Mouse (Mus musculus): ENCODE results near the gene Camkv. TPM values are rescaled to one million over a fixed set of nuclear protein-coding genes. Genes with fewer than 3 reads are reported as not detected.

The Camkv gene
- polyA plus RNA-seq, 1 experiment from 2014 or later, result 2.0 TPM

DNA sequence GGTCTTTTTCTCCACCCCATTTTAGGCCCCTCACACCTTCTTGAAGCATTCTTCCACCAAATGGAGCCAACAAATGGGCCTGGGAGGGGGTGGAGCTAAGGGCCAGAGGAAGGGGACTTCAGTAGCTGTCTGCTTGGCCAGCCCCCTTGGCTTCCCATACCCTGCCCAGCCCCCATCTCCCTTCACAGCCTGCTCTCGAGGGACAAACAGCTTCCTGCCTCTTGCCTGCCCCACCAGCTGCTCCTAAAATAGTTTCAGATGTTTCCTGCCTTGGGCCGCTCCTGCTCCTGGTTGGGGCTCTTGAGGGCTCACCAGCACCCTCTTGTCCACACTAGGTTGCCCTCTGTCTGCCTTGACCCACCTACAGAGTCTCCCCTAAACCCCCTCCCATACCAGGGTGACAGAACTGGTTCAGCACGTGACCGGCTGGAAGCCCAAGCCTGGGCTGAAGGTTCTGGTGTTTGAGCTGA, 48.0 kb downstream of the Camkv start:
- 6% methylated on average over 4 of the region's 4 CpGs for WGBS
- H3K4me2 ChIP-seq (ENCODE audit: low read depth, low read length), result peak overlapping the region; percentile 86
- peak overlapping the region; percentile 100 for H3K27ac ChIP-seq (ENCODE audit: low read length)
- no peaks in the 10 kb centered on the region for H3K36me3 ChIP-seq (ENCODE audit: control insufficient read depth, insufficient read depth, low read length)
- H3K4me1 ChIP-seq (replicated peaks; ENCODE audit: control insufficient read depth, insufficient read depth, low read length), result peaks cover 40% of the 10 kb centered on the region
- ATAC-seq (ENCODE audit: low read depth), result peak; percentile 82
- no peaks in the 10 kb centered on the region for H3K27me3 ChIP-seq (ENCODE audit: control insufficient read depth, insufficient read depth, low read depth, low read length)
- peak overlapping the region; percentile 74 for H3K4me3 ChIP-seq (ENCODE audit: low read length)
- peak overlapping the region; percentile 82 for H3K9ac ChIP-seq (ENCODE audit: low read length)
- no peaks in the 10 kb centered on the region for H3K9me3 ChIP-seq (ENCODE audit: control insufficient read depth, low read length)

DNA sequence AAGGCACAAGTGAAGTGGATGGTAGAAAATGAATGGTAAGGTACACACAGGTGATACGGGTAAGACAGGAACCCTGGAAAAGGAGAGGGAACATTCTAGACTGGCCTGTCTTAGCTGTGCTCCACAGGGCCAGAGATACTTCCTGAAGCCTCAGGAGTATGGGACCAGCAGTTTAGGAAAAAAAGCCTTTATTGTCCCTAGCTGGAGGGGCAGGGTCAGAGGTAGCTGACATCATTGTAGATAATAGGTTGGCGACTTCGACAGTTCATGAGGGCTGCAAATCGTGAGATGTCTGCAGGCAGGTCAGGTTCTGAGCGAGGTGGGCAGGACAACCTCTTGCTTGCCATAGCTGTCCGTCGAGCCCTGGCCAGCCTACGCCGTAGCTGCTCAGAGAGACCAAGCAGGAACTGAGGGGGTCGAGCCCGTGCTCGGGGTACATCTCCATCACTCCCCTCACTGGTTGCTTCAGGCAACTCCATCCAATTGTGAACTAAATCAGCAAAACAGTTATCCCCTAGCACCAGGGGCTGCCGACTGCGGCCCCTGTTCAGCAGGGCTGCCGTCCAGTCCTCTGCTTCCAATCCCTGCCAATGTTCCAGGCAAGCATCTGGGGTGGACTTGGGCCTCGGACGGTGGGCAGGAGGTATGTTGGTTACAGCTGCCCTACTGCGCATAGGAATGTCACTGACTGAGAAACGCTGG, 48.7 kb downstream of the Camkv start:
- no peaks in the 10 kb centered on the region for H3K36me3 ChIP-seq (ENCODE audit: control insufficient read depth, insufficient read depth, low read length)
- no peak for ATAC-seq (ENCODE audit: low read depth)
- peak overlapping the region; percentile 82 for H3K9ac ChIP-seq (ENCODE audit: low read length)
- peaks cover 40% of the 10 kb centered on the region for H3K4me1 ChIP-seq (replicated peaks; ENCODE audit: control insufficient read depth, insufficient read depth, low read length)
- peak overlapping the region; percentile 100 for H3K27ac ChIP-seq (ENCODE audit: low read length)
- H3K9me3 ChIP-seq (ENCODE audit: control insufficient read depth, low read length), result no peaks in the 10 kb centered on the region
- peak overlapping the region; percentile 74 for H3K4me3 ChIP-seq (ENCODE audit: low read length)
- 29% methylated on average over 19 of the region's 19 CpGs for WGBS
- H3K4me2 ChIP-seq (ENCODE audit: low read depth, low read length), result peak overlapping the region; percentile 86
- H3K27me3 ChIP-seq (ENCODE audit: control insufficient read depth, insufficient read depth, low read depth, low read length), result no peaks in the 10 kb centered on the region

DNA sequence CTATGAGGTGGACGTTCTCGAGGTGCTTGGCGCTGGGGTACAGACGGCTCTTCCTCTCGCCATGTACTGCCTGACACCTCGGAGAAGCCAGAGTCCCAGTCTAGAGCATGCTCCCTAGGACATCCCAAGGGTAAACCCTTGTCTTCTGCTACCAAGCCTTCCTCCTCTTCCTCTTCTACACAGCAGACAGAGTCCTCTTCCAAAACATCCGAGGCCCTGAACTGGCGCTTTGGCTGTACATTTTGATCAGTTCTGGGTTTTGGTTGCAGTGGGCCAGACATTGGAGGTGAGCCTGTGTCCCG, 49.2 kb downstream of the Camkv start:
- peak overlapping the region; percentile 82 for H3K9ac ChIP-seq (ENCODE audit: low read length)
- peak overlapping the region; percentile 100 for H3K27ac ChIP-seq (ENCODE audit: low read length)
- no peak for ATAC-seq (ENCODE audit: low read depth)
- peak overlapping the region; percentile 86 for H3K4me2 ChIP-seq (ENCODE audit: low read depth, low read length)
- H3K4me3 ChIP-seq (ENCODE audit: low read length), result peak overlapping the region; percentile 74
- H3K36me3 ChIP-seq (ENCODE audit: control insufficient read depth, insufficient read depth, low read length), result no peaks in the 10 kb centered on the region
- H3K27me3 ChIP-seq (ENCODE audit: control insufficient read depth, insufficient read depth, low read depth, low read length), result no peaks in the 10 kb centered on the region
- WGBS, result 39% methylated on average over 9 of the region's 9 CpGs
- no peaks in the 10 kb centered on the region for H3K9me3 ChIP-seq (ENCODE audit: control insufficient read depth, low read length)
- peaks cover 40% of the 10 kb centered on the region for H3K4me1 ChIP-seq (replicated peaks; ENCODE audit: control insufficient read depth, insufficient read depth, low read length)

DNA sequence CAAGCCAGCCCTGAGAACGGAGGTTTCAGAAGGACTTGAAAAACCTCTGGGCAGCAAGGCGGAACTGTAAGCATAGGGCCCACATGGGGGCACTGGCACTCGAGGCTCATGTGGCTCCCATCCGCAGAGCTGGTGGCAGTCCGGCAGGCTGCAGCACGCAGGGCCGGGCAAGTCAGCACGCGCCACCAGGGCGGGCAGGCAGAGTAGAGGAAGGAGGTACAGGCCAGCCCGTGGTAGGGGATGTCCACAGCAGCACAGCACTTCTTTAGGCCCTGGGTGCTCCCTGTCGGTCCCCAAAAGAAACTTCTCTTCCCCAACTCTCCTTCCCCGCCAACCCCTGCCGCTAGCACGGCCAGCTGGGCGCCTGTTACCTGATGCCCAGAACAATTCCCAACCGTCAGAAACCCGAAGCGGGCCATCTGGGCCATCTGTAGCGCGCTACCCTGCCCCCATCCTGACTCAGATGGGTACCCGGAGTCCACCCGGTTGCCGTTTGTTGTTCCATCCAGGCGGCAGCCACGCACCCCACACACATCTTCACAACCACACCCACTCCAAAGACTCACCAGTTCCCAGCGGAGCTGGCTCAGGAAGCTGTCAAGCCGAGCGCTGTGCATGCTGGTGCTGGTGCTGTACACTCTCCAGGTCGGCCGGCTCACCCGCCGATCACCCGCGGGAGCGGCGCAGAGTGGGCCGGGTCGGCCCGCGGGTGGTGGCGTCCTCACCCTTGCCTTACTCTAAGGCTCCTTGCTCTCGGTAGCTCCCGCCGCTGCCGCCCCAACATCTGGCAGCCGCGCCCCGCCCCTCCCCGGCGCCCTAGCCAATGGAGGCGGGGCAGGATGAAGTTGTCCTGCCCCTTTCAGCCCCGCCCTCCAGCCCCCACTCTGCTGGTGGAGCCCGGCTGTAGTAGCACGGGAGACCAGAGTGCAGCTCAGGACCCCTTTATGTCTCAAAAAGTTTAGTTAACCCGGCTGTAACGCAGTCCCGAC, 50.0 kb downstream of the Camkv start, which contains the start of gene Inka1:
Inka1 (minus strand) TSS at position 749 of the 989 bp plus-strand sequence.
- Histone ChIP-seq H3K27ac (ENCODE audit: low read length) (peak within 1 kb of the TSS; percentile 100), H3K4me2 (ENCODE audit: low read depth, low read length) (peak within 1 kb of the TSS; percentile 86), H3K9ac (ENCODE audit: low read length) (peak within 1 kb of the TSS; percentile 82), H3K36me3 (ENCODE audit: control insufficient read depth, insufficient read depth, low read length) (no peaks in the 10 kb centered on the region), H3K27me3 (ENCODE audit: control insufficient read depth, insufficient read depth, low read depth, low read length) (no peaks in the 10 kb centered on the region), H3K9me3 (ENCODE audit: control insufficient read depth, low read length) (no peaks in the 10 kb centered on the region), H3K4me3 (ENCODE audit: low read length) (peak within 1 kb of the TSS; percentile 74), H3K4me1 (replicated peaks; ENCODE audit: control insufficient read depth, insufficient read depth, low read length) (peaks cover 35% of the 10 kb centered on the region)
- under 1% methylated on average over 58 of the region's 58 CpGs for WGBS
- ATAC-seq (ENCODE audit: low read depth), result peak; percentile 70

DNA sequence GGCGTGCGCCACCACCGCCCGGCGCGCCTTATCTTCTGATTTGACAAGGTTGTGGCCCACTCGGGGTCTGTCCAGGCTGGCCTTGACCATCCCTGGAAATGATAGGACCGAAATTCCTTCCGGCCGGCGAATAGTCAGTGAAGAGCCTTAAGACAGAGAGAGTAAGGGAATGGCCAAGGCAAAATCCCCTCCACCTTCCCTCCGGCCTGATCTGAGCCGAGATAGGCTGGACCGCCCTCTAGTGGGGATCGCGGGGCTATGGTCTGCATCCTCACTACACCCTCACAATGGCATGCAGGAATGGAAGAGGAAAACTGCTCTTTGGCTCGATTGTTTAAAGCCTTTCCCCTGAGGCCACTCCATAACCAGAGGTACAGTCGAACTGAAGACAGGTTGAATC, 50.9 kb downstream of the Camkv start:
- WGBS, result 7% methylated on average over 18 of the region's 18 CpGs
- peak overlapping the region; percentile 100 for H3K27ac ChIP-seq (ENCODE audit: low read length)

DNA sequence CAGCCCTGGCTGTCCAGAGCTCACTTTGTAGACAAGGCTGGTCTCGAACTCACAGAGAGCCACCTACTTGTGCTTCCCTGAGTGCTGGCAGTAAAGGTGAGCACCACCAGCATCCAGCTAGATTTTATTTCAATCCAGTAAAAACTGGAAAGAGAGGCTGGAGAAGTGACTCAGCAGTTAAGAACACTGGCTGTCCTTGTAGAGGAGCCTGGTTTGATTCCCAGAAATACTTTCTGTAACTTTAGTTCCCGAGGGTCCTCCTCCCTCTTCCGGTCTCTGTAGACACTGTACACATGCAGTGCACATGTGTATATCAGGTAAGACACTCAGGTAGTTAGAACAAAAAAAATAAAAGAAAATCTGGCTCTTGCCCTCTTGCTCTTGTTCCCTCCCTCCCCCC, 52.5 kb downstream of the Camkv start:
- peaks cover 10% of the 10 kb centered on the region for H3K4me1 ChIP-seq (replicated peaks; ENCODE audit: control insufficient read depth, insufficient read depth, low read length)
- WGBS, result 58% methylated on average over 3 of the region's 3 CpGs
- H3K27ac ChIP-seq (ENCODE audit: low read length), result no peak overlapping the region
- H3K4me2 ChIP-seq (ENCODE audit: low read depth, low read length), result no peak overlapping the region
- H3K9ac ChIP-seq (ENCODE audit: low read length), result no peak overlapping the region
- H3K36me3 ChIP-seq (ENCODE audit: control insufficient read depth, insufficient read depth, low read length), result no peaks in the 10 kb centered on the region
- no peaks in the 10 kb centered on the region for H3K9me3 ChIP-seq (ENCODE audit: control insufficient read depth, low read length)
- H3K27me3 ChIP-seq (ENCODE audit: control insufficient read depth, insufficient read depth, low read depth, low read length), result no peaks in the 10 kb centered on the region
- ATAC-seq (ENCODE audit: low read depth), result no peak
- no peak overlapping the region for H3K4me3 ChIP-seq (ENCODE audit: low read length)

More for the DNA sequence above, 50.9 kb downstream of the Camkv start:
- Histone ChIP-seq H3K4me1 (replicated peaks; ENCODE audit: control insufficient read depth, insufficient read depth, low read length) (peaks cover 25% of the 10 kb centered on the region), H3K27me3 (ENCODE audit: control insufficient read depth, insufficient read depth, low read depth, low read length) (no peaks in the 10 kb centered on the region), H3K4me3 (ENCODE audit: low read length) (peak overlapping the region; percentile 74), H3K36me3 (ENCODE audit: control insufficient read depth, insufficient read depth, low read length) (no peaks in the 10 kb centered on the region), H3K4me2 (ENCODE audit: low read depth, low read length) (peak overlapping the region; percentile 86), H3K9ac (ENCODE audit: low read length) (peak overlapping the region; percentile 40), H3K9me3 (ENCODE audit: control insufficient read depth, low read length) (no peaks in the 10 kb centered on the region)
- ATAC-seq (ENCODE audit: low read depth), result peak; percentile 39

DNA sequence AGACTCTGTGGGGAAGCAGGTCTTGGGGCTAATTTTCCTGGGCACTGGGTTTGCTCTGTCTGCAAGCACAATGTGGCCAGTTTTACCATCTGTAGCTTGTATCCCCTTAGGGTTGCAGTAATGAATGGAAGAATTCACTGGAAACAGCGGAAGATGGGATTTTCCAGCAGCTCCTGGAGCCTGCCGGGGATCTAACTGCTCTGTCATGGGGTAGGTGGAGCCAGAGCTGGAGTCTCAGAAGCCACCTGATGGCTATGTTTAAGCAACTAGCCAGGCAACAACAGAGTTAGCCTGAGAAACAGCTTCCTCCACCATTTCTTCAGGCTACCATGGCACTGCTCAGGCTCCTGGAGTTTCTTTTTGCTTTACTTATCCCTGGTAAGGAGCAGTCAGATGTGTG, 56.7 kb downstream of the Camkv start, which contains the start of gene Cdhr4:
Cdhr4 (plus strand) TSS at position 301 of the 400 bp plus-strand sequence.
- no peaks in the 10 kb centered on the region for H3K9me3 ChIP-seq (ENCODE audit: control insufficient read depth, low read length)
- 68% methylated on average over 2 of the region's 2 CpGs for WGBS
- H3K4me1 ChIP-seq (replicated peaks; ENCODE audit: control insufficient read depth, insufficient read depth, low read length), result no peaks in the 10 kb centered on the region
- H3K36me3 ChIP-seq (ENCODE audit: control insufficient read depth, insufficient read depth, low read length), result no peaks in the 10 kb centered on the region
- no peak within 1 kb of the TSS for H3K9ac ChIP-seq (ENCODE audit: low read length)
- no peak within 1 kb of the TSS for H3K4me2 ChIP-seq (ENCODE audit: low read depth, low read length)
- no peak within 1 kb of the TSS for H3K4me3 ChIP-seq (ENCODE audit: low read length)
- H3K27me3 ChIP-seq (ENCODE audit: control insufficient read depth, insufficient read depth, low read depth, low read length), result no peaks in the 10 kb centered on the region
- no peak within 1 kb of the TSS for H3K27ac ChIP-seq (ENCODE audit: low read length)
- ATAC-seq (ENCODE audit: low read depth), result no peak

DNA sequence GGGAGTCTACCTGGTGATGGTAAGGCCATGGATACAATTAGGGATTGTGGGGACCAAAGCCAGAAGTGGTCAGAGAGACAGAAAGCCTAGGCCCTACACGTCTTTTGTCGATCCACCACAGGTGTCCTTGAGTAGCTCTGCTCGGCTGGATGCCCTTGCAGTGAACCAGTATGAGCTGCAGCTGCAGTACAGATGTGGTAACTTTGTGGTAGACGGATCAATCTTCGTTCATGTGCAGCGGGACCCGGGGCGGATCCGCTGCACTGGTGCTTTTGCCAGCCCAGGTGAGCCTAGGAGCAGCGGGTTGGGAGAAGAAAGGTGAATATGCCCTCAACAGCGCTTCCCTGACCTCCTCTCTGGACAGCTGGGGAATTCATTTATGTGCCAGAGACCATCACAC, 57.5 kb downstream of the Camkv start:
- Histone ChIP-seq H3K27me3 (ENCODE audit: control insufficient read depth, insufficient read depth, low read depth, low read length) (no peaks in the 10 kb centered on the region), H3K27ac (ENCODE audit: low read length) (no peak overlapping the region), H3K4me1 (replicated peaks; ENCODE audit: control insufficient read depth, insufficient read depth, low read length) (no peaks in the 10 kb centered on the region), H3K9ac (ENCODE audit: low read length) (no peak overlapping the region), H3K4me3 (ENCODE audit: low read length) (no peak overlapping the region), H3K9me3 (ENCODE audit: control insufficient read depth, low read length) (no peaks in the 10 kb centered on the region), H3K4me2 (ENCODE audit: low read depth, low read length) (no peak overlapping the region), H3K36me3 (ENCODE audit: control insufficient read depth, insufficient read depth, low read length) (no peaks in the 10 kb centered on the region)
- ATAC-seq (ENCODE audit: low read depth), result no peak
- WGBS, result 88% methylated on average over 11 of the region's 11 CpGs

DNA sequence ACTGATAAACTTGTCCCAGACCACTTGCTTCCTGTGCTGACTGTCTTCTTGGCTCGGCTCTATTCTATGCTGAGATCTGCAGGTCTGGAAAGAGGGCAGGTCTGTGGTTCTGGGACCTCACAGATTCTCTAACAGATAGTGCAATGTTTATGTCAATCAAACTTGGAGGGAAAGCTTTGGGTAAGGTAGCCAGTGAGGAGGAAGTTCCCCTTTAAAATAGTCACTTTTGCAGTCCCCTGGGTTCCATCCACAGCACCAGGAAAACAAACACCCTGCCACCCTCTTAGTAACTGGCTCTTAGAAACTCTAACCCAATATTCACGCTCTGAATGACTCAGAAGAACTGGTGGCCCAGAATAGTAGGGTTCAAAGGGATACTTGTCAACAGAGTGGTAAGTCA, 59.0 kb downstream of the Camkv start:
- Histone ChIP-seq H3K27me3 (ENCODE audit: control insufficient read depth, insufficient read depth, low read depth, low read length) (no peaks in the 10 kb centered on the region), H3K4me3 (ENCODE audit: low read length) (no peak overlapping the region), H3K36me3 (ENCODE audit: control insufficient read depth, insufficient read depth, low read length) (no peaks in the 10 kb centered on the region), H3K27ac (ENCODE audit: low read length) (no peak overlapping the region), H3K4me1 (replicated peaks; ENCODE audit: control insufficient read depth, insufficient read depth, low read length) (no peaks in the 10 kb centered on the region), H3K9me3 (ENCODE audit: control insufficient read depth, low read length) (no peaks in the 10 kb centered on the region), H3K4me2 (ENCODE audit: low read depth, low read length) (no peak overlapping the region), H3K9ac (ENCODE audit: low read length) (no peak overlapping the region)
- ATAC-seq (ENCODE audit: low read depth), result no peak
- 38% methylated on average over 2 of the region's 2 CpGs for WGBS

Measured in lung, embryonic 16.5 days (tissue).